Mouse (Mus musculus): Measurements from ENCODE around the gene Lrrtm4. TPM values are rescaled to one million over a fixed set of nuclear protein-coding genes. Genes with fewer than 3 reads are reported as not detected.

Lrrtm4 gene
- polyA plus RNA-seq, 1 experiment = not detected

- Histone ChIP-seq H3K27ac (ENCODE audit: insufficient read depth, low read length) (no peak overlapping the region), H3K36me3 (ENCODE audit: control insufficient read depth, insufficient read depth, low read length, poor library complexity, severe bottlenecking) (no peaks in the 10 kb centered on the region)
- TF ChIP-seq POLR2A (IDR thresholded peaks at IDR 0.05; ENCODE audit: insufficient read depth, low read length) (no peak), CTCF (IDR thresholded peaks at IDR 0.05; ENCODE audit: low read depth, low read length) (no peak), EP300 (IDR thresholded peaks at IDR 0.05; ENCODE audit: insufficient read depth, low read depth, low read length) (no peak)
These were observed 701.8 kb downstream of the Lrrtm4 start for GRCm38 (mm10) chr6:80720468-80720867.

GRCm38 (mm10) chr6:80733416-80733815 is 714.7 kb downstream of the Lrrtm4 start:
- H3K4me3 ChIP-seq (ENCODE audit: low read depth, low read length) = no peak overlapping the region
- H3K9me3 ChIP-seq (replicated peaks; ENCODE audit: control insufficient read depth, insufficient read depth, low read length, poor library complexity, severe bottlenecking) = no peaks in the 10 kb centered on the region
- no peaks in the 10 kb centered on the region for H3K27me3 ChIP-seq (ENCODE audit: control insufficient read depth, insufficient read depth, low read length, poor library complexity, severe bottlenecking)
- no peak overlapping the region for H3K27ac ChIP-seq (ENCODE audit: insufficient read depth, low read length)
- no peak for TF ChIP-seq POLR2A (IDR thresholded peaks at IDR 0.05; ENCODE audit: insufficient read depth, low read length)
- TF ChIP-seq EP300 (IDR thresholded peaks at IDR 0.05; ENCODE audit: insufficient read depth, low read depth, low read length) = no peak
- TF ChIP-seq CTCF (IDR thresholded peaks at IDR 0.05; ENCODE audit: low read depth, low read length) = no peak
- H3K4me1 ChIP-seq (ENCODE audit: control insufficient read depth, insufficient read depth, low read length) = no peaks in the 10 kb centered on the region
- no peaks in the 10 kb centered on the region for H3K36me3 ChIP-seq (ENCODE audit: control insufficient read depth, insufficient read depth, low read length, poor library complexity, severe bottlenecking)
- no peak overlapping the region for H3K9ac ChIP-seq (ENCODE audit: low read depth, poor library complexity, severe bottlenecking)

More at GRCm38 (mm10) chr6:80720468-80720867, 701.8 kb downstream of the Lrrtm4 start:
- H3K9ac ChIP-seq (ENCODE audit: low read depth, poor library complexity, severe bottlenecking) = no peak overlapping the region
- no peak overlapping the region for H3K4me3 ChIP-seq (ENCODE audit: low read depth, low read length)
- H3K27me3 ChIP-seq (ENCODE audit: control insufficient read depth, insufficient read depth, low read length, poor library complexity, severe bottlenecking) = no peaks in the 10 kb centered on the region
- H3K4me1 ChIP-seq (ENCODE audit: control insufficient read depth, insufficient read depth, low read length) = no peaks in the 10 kb centered on the region
- no peaks in the 10 kb centered on the region for H3K9me3 ChIP-seq (replicated peaks; ENCODE audit: control insufficient read depth, insufficient read depth, low read length, poor library complexity, severe bottlenecking)

GRCm38 (mm10) chr6:80750769-80751168 is 732.1 kb downstream of the Lrrtm4 start:
- Histone ChIP-seq H3K27ac (ENCODE audit: insufficient read depth, low read length) (no peak overlapping the region), H3K36me3 (ENCODE audit: control insufficient read depth, insufficient read depth, low read length, poor library complexity, severe bottlenecking) (no peaks in the 10 kb centered on the region), H3K27me3 (ENCODE audit: control insufficient read depth, insufficient read depth, low read length, poor library complexity, severe bottlenecking) (no peaks in the 10 kb centered on the region), H3K9me3 (replicated peaks; ENCODE audit: control insufficient read depth, insufficient read depth, low read length, poor library complexity, severe bottlenecking) (no peaks in the 10 kb centered on the region), H3K9ac (ENCODE audit: low read depth, poor library complexity, severe bottlenecking) (no peak overlapping the region), H3K4me1 (ENCODE audit: control insufficient read depth, insufficient read depth, low read length) (no peaks in the 10 kb centered on the region), H3K4me3 (ENCODE audit: low read depth, low read length) (no peak overlapping the region)
- TF ChIP-seq EP300 (IDR thresholded peaks at IDR 0.05; ENCODE audit: insufficient read depth, low read depth, low read length) (no peak), POLR2A (IDR thresholded peaks at IDR 0.05; ENCODE audit: insufficient read depth, low read length) (no peak), CTCF (IDR thresholded peaks at IDR 0.05; ENCODE audit: low read depth, low read length) (no peak)

GRCm38 (mm10) chr6:80760641-80761204 is 742.0 kb downstream of the Lrrtm4 start:
- Histone ChIP-seq H3K27me3 (ENCODE audit: control insufficient read depth, insufficient read depth, low read length, poor library complexity, severe bottlenecking) (no peaks in the 10 kb centered on the region), H3K9me3 (replicated peaks; ENCODE audit: control insufficient read depth, insufficient read depth, low read length, poor library complexity, severe bottlenecking) (no peaks in the 10 kb centered on the region), H3K27ac (ENCODE audit: insufficient read depth, low read length) (no peak overlapping the region), H3K4me1 (ENCODE audit: control insufficient read depth, insufficient read depth, low read length) (no peaks in the 10 kb centered on the region), H3K4me3 (ENCODE audit: low read depth, low read length) (no peak overlapping the region), H3K9ac (ENCODE audit: low read depth, poor library complexity, severe bottlenecking) (no peak overlapping the region), H3K36me3 (ENCODE audit: control insufficient read depth, insufficient read depth, low read length, poor library complexity, severe bottlenecking) (no peaks in the 10 kb centered on the region)
- TF ChIP-seq CTCF (IDR thresholded peaks at IDR 0.05; ENCODE audit: low read depth, low read length) (no peak), POLR2A (IDR thresholded peaks at IDR 0.05; ENCODE audit: insufficient read depth, low read length) (no peak), EP300 (IDR thresholded peaks at IDR 0.05; ENCODE audit: insufficient read depth, low read depth, low read length) (no peak)

GRCm38 (mm10) chr6:80786282-80786681 is 767.6 kb downstream of the Lrrtm4 start:
- Histone ChIP-seq H3K27ac (ENCODE audit: insufficient read depth, low read length) (no peak overlapping the region), H3K9ac (ENCODE audit: low read depth, poor library complexity, severe bottlenecking) (no peak overlapping the region), H3K4me1 (ENCODE audit: control insufficient read depth, insufficient read depth, low read length) (no peaks in the 10 kb centered on the region), H3K27me3 (ENCODE audit: control insufficient read depth, insufficient read depth, low read length, poor library complexity, severe bottlenecking) (no peaks in the 10 kb centered on the region), H3K9me3 (replicated peaks; ENCODE audit: control insufficient read depth, insufficient read depth, low read length, poor library complexity, severe bottlenecking) (no peaks in the 10 kb centered on the region), H3K4me3 (ENCODE audit: low read depth, low read length) (no peak overlapping the region), H3K36me3 (ENCODE audit: control insufficient read depth, insufficient read depth, low read length, poor library complexity, severe bottlenecking) (no peaks in the 10 kb centered on the region)
- TF ChIP-seq EP300 (IDR thresholded peaks at IDR 0.05; ENCODE audit: insufficient read depth, low read depth, low read length) (no peak), CTCF (IDR thresholded peaks at IDR 0.05; ENCODE audit: low read depth, low read length) (peak; percentile 49)

- Histone ChIP-seq H3K4me1 (ENCODE audit: control insufficient read depth, insufficient read depth, low read length) (no peaks in the 10 kb centered on the region), H3K9ac (ENCODE audit: low read depth, poor library complexity, severe bottlenecking) (no peak overlapping the region), H3K27ac (ENCODE audit: insufficient read depth, low read length) (no peak overlapping the region), H3K9me3 (replicated peaks; ENCODE audit: control insufficient read depth, insufficient read depth, low read length, poor library complexity, severe bottlenecking) (no peaks in the 10 kb centered on the region), H3K27me3 (ENCODE audit: control insufficient read depth, insufficient read depth, low read length, poor library complexity, severe bottlenecking) (no peaks in the 10 kb centered on the region), H3K4me3 (ENCODE audit: low read depth, low read length) (no peak overlapping the region), H3K36me3 (ENCODE audit: control insufficient read depth, insufficient read depth, low read length, poor library complexity, severe bottlenecking) (no peaks in the 10 kb centered on the region)
- TF ChIP-seq CTCF (IDR thresholded peaks at IDR 0.05; ENCODE audit: low read depth, low read length) (no peak), EP300 (IDR thresholded peaks at IDR 0.05; ENCODE audit: insufficient read depth, low read depth, low read length) (no peak), POLR2A (IDR thresholded peaks at IDR 0.05; ENCODE audit: insufficient read depth, low read length) (no peak)
These were observed 805.1 kb downstream of the Lrrtm4 start for GRCm38 (mm10) chr6:80823753-80824152.

Data from ES-Bruce4 (cell line).